Mouse (Mus musculus) heart, adult 10 weeks (tissue): Measurements from ENCODE around the gene Flrt1. TPM values are rescaled to one million over a fixed set of nuclear protein-coding genes. Genes with fewer than 3 reads are reported as not detected.

Experiments used
- polyA plus RNA-seq: library from polyadenylated mRNA; stranded (reverse); fragments of 350-450 nt; fragmentation: Illumina TruSeq; extraction: RNeasy Lipid Tissue Mini Kit (QIAGEN cat#74804); gene quantifications from one replicate; pipeline ENCODE4 v1.2.3, GENCODE M21; 2014; ENCODE audit warnings: low read depth, low replicate concordance

Flrt1 gene
- polyA plus RNA-seq, result 0.89 TPM

GRCm38 (mm10) chr19:7105544-7105943 is at the start of gene Flrt1:
Flrt1 (minus strand) TSS chr19:7105729.

GRCm38 (mm10) chr19:7056248-7057087 is 49.1 kb downstream of the Flrt1 start, which contains the start of gene Macrod1:
Macrod1 (plus strand) TSS chr19:7056810.

Other genes with a start within 250 kb of the Flrt1 start
- gene Ccdc88b, start 247.5 kb downstream of the Flrt1 start, polyA plus RNA-seq, result 1.0 TPM
- gene Trmt112, start 196.0 kb downstream of the Flrt1 start, polyA plus RNA-seq, result 42.4 TPM
- 608 TPM for gene Prdx5, start 195.6 kb downstream of the Flrt1 start, polyA plus RNA-seq
- 142 TPM for gene Esrra, start 183.9 kb downstream of the Flrt1 start, polyA plus RNA-seq
- not detected for gene Catsperz, start 180.3 kb downstream of the Flrt1 start, polyA plus RNA-seq
- gene Kcnk4, start 171.2 kb downstream of the Flrt1 start, polyA plus RNA-seq, result not detected
- gene Bad, start 163.9 kb downstream of the Flrt1 start, polyA plus RNA-seq, result 33.9 TPM
- gene Gpr137, start 163.2 kb downstream of the Flrt1 start, polyA plus RNA-seq, result 30.3 TPM
- gene Ppp1r14b, start 130.8 kb downstream of the Flrt1 start, polyA plus RNA-seq, result 55.2 TPM
- 21.0 TPM for gene Plcb3, start 129.3 kb downstream of the Flrt1 start, polyA plus RNA-seq
- 44.1 TPM for gene Fkbp2, start 125.2 kb downstream of the Flrt1 start, polyA plus RNA-seq
- gene Vegfb, start 118.1 kb downstream of the Flrt1 start, polyA plus RNA-seq, result 291 TPM
- 61.0 TPM for gene Dnajc4, start 113.2 kb downstream of the Flrt1 start, polyA plus RNA-seq
- gene Nudt22, start 109.6 kb downstream of the Flrt1 start, polyA plus RNA-seq, result 34.6 TPM
- gene Trpt1, start 109.6 kb downstream of the Flrt1 start, polyA plus RNA-seq, result 24.2 TPM
- 3.3 TPM for gene Fermt3, start 86.3 kb downstream of the Flrt1 start, polyA plus RNA-seq
- gene Stip1, start 65.8 kb downstream of the Flrt1 start, polyA plus RNA-seq, result 110 TPM
- 234 TPM for gene Macrod1, start 48.9 kb downstream of the Flrt1 start, polyA plus RNA-seq
- gene Otub1, start 100.6 kb upstream of the Flrt1 start, polyA plus RNA-seq, result 49.5 TPM
- 337 TPM for gene Cox8a, start 111.9 kb upstream of the Flrt1 start, polyA plus RNA-seq
- gene Naa40, start 135.5 kb upstream of the Flrt1 start, polyA plus RNA-seq, result 27.8 TPM
- 7.4 TPM for gene Rcor2, start 161.6 kb upstream of the Flrt1 start, polyA plus RNA-seq
- 31.5 TPM for gene Mark2, start 236.1 kb upstream of the Flrt1 start, polyA plus RNA-seq